Mouse (Mus musculus) neural tube, embryonic 11.5 days (tissue): ENCODE results near the gene Smagp. TPM values are rescaled to one million over a fixed set of nuclear protein-coding genes. Genes with fewer than 3 reads are reported as not detected.

ENCODE experiments used
- ATAC-seq: fragments of 200-750 bp; cut with Nextera tagmentation; 2 replicates; pipeline ENCODE4 v1.8.0; 2017; ENCODE audit warnings: moderate number of reproducible peaks, mild to moderate bottlenecking, moderate TSS enrichment, moderate library complexity; ENCODE audit not compliant: insufficient read depth, low FRiP score, low TSS enrichment
- DNase-seq: peaks from one replicate; pipeline ENCODE4 v3.0.0-alpha.2; 2015; ENCODE audit warnings: low spot score
- H3K27ac ChIP-seq: fragments of 300-500 bp; sonication (generic); 2 replicates; pipeline ENCODE4 v1.5.1; 2014; ENCODE audit warnings: low read depth, mild to moderate bottlenecking, low read length
- H3K27me3 ChIP-seq: fragments of 300-500 bp; sonication (generic); 2 replicates; pipeline ENCODE4 v1.6.1; 2014; ENCODE audit warnings: mild to moderate bottlenecking, low read length, mixed read lengths; ENCODE audit not compliant: control insufficient read depth, insufficient read depth
- H3K36me3 ChIP-seq: fragments of 300-500 bp; sonication (generic); 2 replicates; pipeline ENCODE4 v1.6.1; 2014; ENCODE audit warnings: mild to moderate bottlenecking, low read length, moderate library complexity, mixed read lengths; ENCODE audit not compliant: control insufficient read depth, insufficient read depth
- H3K4me1 ChIP-seq: fragments of 300-500 bp; sonication (generic); 2 replicates; pipeline ENCODE4 v1.6.1; 2014; ENCODE audit warnings: low read length, mixed read lengths; ENCODE audit not compliant: control insufficient read depth, insufficient read depth
- H3K4me2 ChIP-seq: fragments of 300-500 bp; sonication (generic); 2 replicates; pipeline ENCODE4 v1.6.1; 2014; ENCODE audit warnings: low read depth, mild to moderate bottlenecking, moderate library complexity
- H3K4me3 ChIP-seq: fragments of 300-500 bp; sonication (generic); 2 replicates; pipeline ENCODE4 v1.5.1; 2014; ENCODE audit warnings: low read depth, low read length
- H3K9ac ChIP-seq: fragments of 300-500 bp; sonication (generic); 2 replicates; pipeline ENCODE4 v1.6.1; 2014; ENCODE audit warnings: mild to moderate bottlenecking, low read length
- H3K9me3 ChIP-seq: fragments of 300-500 bp; sonication (generic); 2 replicates; pipeline ENCODE4 v1.6.1; 2016; ENCODE audit warnings: low read length; ENCODE audit not compliant: control insufficient read depth
- WGBS: fragments of 180-500 bp; shearing (Covaris S2); extraction: QIAGEN DNeasy Blood & Tissue Kit; methylation state at CpG from one replicate; pipeline ENCODE4 v1.1.7; 2014; 5-methylcytosine and 5-hydroxymethylcytosine counted together
- polyA plus RNA-seq: library from polyadenylated mRNA; unstranded; fragments of >200 nt; fragmentation: Nextera tagmentation; extraction: Ambion mirVana; gene quantifications from 2 replicates; pipeline ENCODE4 v1.2.1, GENCODE M21; 2014

The Smagp gene
- 3.7 and 3.8 TPM in 2 replicates for polyA plus RNA-seq

DNA sequence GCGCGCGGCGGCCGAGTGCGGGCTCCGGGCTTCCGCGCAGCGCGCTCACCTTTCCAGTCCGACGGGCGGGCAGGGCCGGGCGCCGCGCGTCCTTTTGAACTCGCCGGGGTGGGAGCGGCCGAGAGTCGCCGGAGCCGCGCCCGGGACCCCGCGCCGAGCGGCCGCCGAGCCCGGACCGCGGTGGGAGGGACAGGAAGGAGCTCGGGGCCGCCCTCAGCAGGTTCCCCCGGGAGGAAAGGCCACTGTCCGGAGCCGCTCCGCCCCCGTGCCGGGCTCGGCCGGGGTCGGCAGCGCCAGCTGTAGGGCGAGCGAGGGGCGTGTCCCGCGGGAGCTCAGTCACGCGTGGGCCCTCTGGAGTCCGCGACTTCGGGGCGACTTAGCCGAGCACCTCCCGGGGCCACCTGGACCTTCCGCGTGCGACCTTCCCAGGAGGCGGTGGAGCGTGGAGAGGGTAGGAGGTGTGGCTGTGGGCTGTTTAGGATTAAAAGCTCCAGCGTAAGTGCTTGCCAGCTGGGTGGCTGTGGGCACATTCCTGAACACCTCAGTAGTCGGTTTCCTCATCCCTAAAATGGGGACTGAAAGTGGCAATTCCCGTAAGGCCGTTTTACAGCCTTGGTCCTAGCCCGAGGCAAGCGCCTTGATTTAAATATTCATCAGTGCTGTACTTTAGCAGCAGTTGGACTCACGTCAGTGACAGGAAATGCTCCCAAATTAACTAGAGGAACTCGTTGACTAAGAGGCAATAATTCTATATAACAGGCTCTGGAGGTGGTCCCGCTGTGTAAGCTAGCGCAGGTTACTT, at the start of gene Smagp:
Gene Smagp (minus strand): TSS at position 241 of the 802 bp plus-strand sequence.
- peaks cover 11% of the 10 kb centered on the region for H3K4me1 ChIP-seq
- ATAC-seq, result no peak

DNA sequence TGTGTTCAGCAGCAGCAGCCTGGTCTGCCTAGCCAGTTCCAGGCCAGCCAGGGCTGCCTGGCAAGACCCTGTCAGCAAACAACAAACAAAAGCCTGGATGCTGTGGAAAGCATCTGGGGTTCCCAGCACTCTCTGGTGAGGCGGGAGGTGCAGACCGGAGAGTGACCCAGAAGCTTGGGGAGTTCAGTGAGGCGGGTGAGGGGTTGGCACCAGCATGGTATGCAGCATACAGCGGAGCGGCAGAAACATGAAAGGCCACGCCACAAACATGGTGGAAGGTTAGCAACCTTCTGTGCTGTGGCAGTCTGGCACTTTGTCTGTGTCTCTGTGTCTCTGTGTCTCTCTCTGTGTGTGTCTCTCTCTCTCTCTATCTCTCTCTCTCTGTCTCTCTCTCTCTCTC, 49.7 kb upstream of the Smagp start:
- ATAC-seq, result no peak
- 83% methylated on average over 6 of the region's 6 CpGs for WGBS
- Histone ChIP-seq H3K4me3 (no peak overlapping the region), H3K9ac (peak overlapping the region; percentile 22; the same call in 1 of the 2 replicates), H3K27me3 (no peaks in the 10 kb centered on the region), H3K36me3 (no peaks in the 10 kb centered on the region), H3K4me2 (no peak overlapping the region), H3K4me1 (peaks cover 8% of the 10 kb centered on the region), H3K27ac (no peak overlapping the region), H3K9me3 (no peaks in the 10 kb centered on the region; the same call in 1 of the 2 replicates)
- DNase-seq, result no peak

More for the DNA sequence above, at the start of gene Smagp:
- Histone ChIP-seq H3K27me3 (peaks cover 44% of the 10 kb centered on the region), H3K9me3 (no peaks in the 10 kb centered on the region), H3K4me2 (peak within 1 kb of the TSS; percentile 77), H3K9ac (peak within 1 kb of the TSS; percentile 1; the same call in 1 of the 2 replicates), H3K36me3 (no peaks in the 10 kb centered on the region), H3K27ac (no peak within 1 kb of the TSS), H3K4me3 (peak within 1 kb of the TSS; percentile 44)
- DNase-seq, result no peak
- under 1% methylated on average over 75 of the region's 77 CpGs for WGBS

DNA sequence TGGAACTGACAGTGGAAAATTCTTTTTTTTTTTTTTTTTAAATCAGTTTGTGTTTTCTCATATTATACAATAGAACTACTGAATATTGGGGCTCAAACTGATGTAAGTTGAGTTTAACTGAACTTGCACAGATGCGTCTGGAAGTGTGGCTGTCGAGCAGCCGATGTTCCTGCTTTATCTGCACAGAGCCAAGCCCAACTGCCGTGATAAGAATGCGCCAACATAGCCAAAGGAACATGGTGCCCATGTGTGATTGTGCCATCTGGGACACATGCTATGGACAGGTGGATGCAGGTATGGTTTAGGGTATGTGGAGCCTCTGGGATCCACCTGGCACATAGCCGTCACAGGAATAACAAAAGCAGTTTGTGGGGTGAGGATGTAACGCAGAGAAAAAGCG, 49.1 kb upstream of the Smagp start:
- H3K4me3 ChIP-seq, result no peak overlapping the region
- ATAC-seq (no peak), DNase-seq (no peak)
- no peak overlapping the region for H3K4me2 ChIP-seq
- no peaks in the 10 kb centered on the region for H3K27me3 ChIP-seq
- H3K4me1 ChIP-seq, result peaks cover 8% of the 10 kb centered on the region
- H3K36me3 ChIP-seq, result no peaks in the 10 kb centered on the region
- H3K9me3 ChIP-seq, result no peaks in the 10 kb centered on the region; the same call in 1 of the 2 replicates
- WGBS, result 90% methylated on average over 8 of the region's 8 CpGs
- H3K27ac ChIP-seq, result no peak overlapping the region
- H3K9ac ChIP-seq, result no peak overlapping the region

DNA sequence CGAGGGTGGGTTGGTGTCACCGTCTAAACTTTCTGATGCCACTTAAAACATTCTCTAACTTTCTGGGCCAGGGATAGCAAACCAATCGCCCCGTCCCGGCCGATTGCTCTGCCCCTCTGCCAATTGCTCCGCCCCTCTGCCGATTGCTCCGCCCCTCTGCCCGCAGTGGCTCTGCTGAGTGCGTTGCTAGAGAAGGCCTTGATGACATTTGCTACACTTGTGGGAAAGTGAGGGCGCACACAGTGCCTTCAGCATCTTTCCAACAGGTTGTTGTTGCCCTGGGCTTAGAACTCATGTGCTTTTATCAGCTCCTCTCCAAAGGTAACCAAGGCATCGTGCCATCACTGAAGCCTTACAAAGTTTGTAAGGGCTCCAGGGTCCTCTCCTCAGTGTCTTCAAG, 48.5 kb upstream of the Smagp start:
- H3K36me3 ChIP-seq, result no peaks in the 10 kb centered on the region
- no peak overlapping the region for H3K9ac ChIP-seq
- H3K4me1 ChIP-seq, result peaks cover 8% of the 10 kb centered on the region
- ATAC-seq (no peak), DNase-seq (no peak)
- no peak overlapping the region for H3K4me3 ChIP-seq
- H3K9me3 ChIP-seq, result no peaks in the 10 kb centered on the region; the same call in 1 of the 2 replicates
- no peak overlapping the region for H3K4me2 ChIP-seq
- 19% methylated on average over 13 of the region's 13 CpGs for WGBS
- H3K27ac ChIP-seq, result no peak overlapping the region
- no peaks in the 10 kb centered on the region for H3K27me3 ChIP-seq

DNA sequence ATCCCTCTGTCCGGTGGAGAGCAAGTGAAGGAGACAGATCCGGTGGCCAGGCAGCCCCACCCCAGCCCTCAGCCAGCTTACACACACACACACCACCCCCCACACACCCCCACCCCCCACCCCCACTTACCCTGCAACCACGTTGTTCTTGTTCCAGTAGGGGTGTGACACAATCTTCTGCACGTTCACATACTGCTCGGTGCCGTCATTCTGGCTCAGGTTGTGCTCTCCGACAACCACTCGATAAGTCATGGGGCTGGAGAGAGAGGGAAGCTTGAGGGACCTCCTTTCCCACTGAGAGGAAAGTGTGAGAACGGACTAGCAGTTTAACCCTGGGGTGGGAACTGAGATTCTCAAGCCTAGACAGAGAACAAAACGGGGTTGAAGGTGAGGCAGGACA, 47.7 kb upstream of the Smagp start:
- H3K4me3 ChIP-seq, result no peak overlapping the region
- 61% methylated on average over 10 of the region's 10 CpGs for WGBS
- no peaks in the 10 kb centered on the region for H3K9me3 ChIP-seq
- DNase-seq (no peak), ATAC-seq (no peak)
- no peaks in the 10 kb centered on the region for H3K36me3 ChIP-seq
- peaks cover 8% of the 10 kb centered on the region for H3K4me1 ChIP-seq
- H3K4me2 ChIP-seq, result no peak overlapping the region
- H3K9ac ChIP-seq, result no peak overlapping the region
- no peaks in the 10 kb centered on the region for H3K27me3 ChIP-seq
- no peak overlapping the region for H3K27ac ChIP-seq

DNA sequence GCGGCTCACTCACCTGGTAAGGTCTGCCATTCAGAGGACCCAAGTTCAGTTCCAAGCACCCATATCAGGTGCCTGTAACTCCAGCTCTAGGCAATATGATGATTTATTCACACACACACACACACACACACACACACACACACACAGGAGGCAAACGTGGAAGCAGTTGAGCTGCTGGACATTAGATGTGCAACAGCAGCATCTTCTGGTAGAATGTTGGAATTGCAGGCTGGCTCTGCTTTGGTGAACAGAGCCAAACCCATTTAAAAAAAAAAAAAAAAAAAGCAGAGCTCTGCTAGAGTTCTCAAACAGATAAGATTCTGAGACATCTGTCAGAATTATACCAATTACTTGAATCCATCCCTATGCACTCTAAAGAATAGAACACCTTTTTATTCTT, 46.3 kb upstream of the Smagp start:
- Histone ChIP-seq H3K4me2 (no peak overlapping the region), H3K9ac (no peak overlapping the region), H3K4me1 (peaks cover 8% of the 10 kb centered on the region), H3K9me3 (no peaks in the 10 kb centered on the region), H3K27me3 (no peaks in the 10 kb centered on the region), H3K36me3 (no peaks in the 10 kb centered on the region), H3K27ac (no peak overlapping the region), H3K4me3 (no peak overlapping the region)
- DNase-seq (peak; percentile 81), ATAC-seq (no peak)
- 48% methylated on average over 2 of the region's 2 CpGs for WGBS

DNA sequence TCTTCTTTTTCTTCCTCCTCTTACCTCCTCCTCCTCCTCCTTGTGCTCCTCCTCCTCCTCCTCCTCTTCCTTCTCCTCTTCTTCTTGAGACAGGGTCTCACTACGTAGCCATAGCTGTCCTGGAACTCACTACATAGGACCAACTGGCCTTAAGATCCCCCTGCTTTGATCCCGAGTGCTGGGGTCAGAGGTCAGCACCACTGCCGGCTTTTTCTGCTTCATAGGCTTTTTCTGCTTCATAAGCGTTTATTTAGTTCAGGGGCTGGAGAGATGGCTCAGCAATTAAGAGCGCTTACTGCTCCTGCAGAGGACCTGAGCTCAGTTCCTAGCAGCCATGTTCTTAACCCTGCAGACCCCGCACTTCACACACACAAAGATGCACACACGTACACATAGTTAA, 45.0 kb upstream of the Smagp start:
- 36% methylated on average over 7 of the region's 7 CpGs for WGBS
- H3K9ac ChIP-seq, result no peak overlapping the region

DNA sequence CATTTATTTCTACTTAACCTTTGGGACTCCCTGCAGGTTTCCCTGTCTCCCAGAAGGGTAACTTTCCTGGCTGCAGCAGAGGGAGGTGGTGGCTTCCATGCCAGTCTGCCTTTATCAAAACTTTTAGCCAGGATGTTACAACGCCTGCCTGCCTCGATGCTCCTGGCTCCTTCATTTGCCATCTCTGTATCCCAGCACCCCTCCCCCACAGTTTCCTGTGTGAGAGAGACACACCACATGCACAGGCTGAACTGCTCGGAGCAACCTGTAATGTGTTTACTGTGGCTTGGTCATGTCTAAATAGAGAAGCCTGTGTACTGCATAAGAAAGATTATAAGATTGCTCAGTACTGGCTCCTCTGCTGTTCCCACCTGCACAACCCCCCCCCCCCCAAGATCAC, 43.6 kb upstream of the Smagp start:
- 66% methylated on average over 3 of the region's 3 CpGs for WGBS
- H3K27ac ChIP-seq, result no peak overlapping the region
- no peaks in the 10 kb centered on the region for H3K27me3 ChIP-seq
- no peak overlapping the region for H3K4me2 ChIP-seq
- ATAC-seq (no peak), DNase-seq (no peak)
- no peak overlapping the region for H3K9ac ChIP-seq
- H3K36me3 ChIP-seq, result no peaks in the 10 kb centered on the region
- H3K9me3 ChIP-seq, result no peaks in the 10 kb centered on the region
- H3K4me3 ChIP-seq, result no peak overlapping the region
- H3K4me1 ChIP-seq, result no peaks in the 10 kb centered on the region

More for the DNA sequence above, 45.0 kb upstream of the Smagp start:
- Histone ChIP-seq H3K4me1 (no peaks in the 10 kb centered on the region), H3K36me3 (no peaks in the 10 kb centered on the region), H3K27me3 (no peaks in the 10 kb centered on the region), H3K27ac (no peak overlapping the region), H3K9me3 (no peaks in the 10 kb centered on the region), H3K4me2 (no peak overlapping the region), H3K4me3 (no peak overlapping the region)
- ATAC-seq (no peak), DNase-seq (no peak)

DNA sequence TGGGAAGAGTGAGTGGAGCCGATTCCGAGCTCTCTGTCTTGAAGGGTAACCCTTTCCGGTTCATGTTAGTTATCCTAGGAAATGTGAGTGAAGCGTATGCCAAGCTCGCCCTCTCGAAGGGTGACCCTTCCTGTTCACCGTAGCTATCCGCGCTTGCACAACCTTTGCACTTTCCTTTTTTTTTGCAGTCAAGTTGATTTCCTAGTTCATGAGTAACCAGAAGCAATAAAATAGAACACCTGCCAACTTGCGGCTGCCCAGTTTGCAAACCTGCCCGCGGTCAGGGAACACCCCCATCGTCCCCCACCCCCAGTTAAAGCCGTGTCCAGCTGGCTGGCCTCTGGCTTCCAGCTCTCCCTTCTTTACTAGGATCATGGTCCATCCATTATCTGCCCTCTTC, 42.3 kb upstream of the Smagp start:
- ATAC-seq, result no peak
- Histone ChIP-seq H3K9me3 (no peaks in the 10 kb centered on the region), H3K27me3 (no peaks in the 10 kb centered on the region), H3K4me1 (no peaks in the 10 kb centered on the region), H3K36me3 (no peaks in the 10 kb centered on the region), H3K9ac (no peak overlapping the region), H3K4me2 (no peak overlapping the region), H3K27ac (no peak overlapping the region), H3K4me3 (no peak overlapping the region)
- DNase-seq, result no peak
- WGBS, result 83% methylated on average over 14 of the region's 14 CpGs
